Mouse (Mus musculus) heart, postnatal 0 days (tissue): ENCODE results near the gene Tmem107. TPM values are rescaled to one million over a fixed set of nuclear protein-coding genes. Genes with fewer than 3 reads are reported as not detected.
A peak's percentile ranks its signal among the peaks of the same experiment; 100 is the strongest.

Experiments
- ATAC-seq: fragments of 200-750 bp; cut with Nextera tagmentation; 2 replicates; pipeline ENCODE4 v1.8.0; 2017; ENCODE audit warnings: low read depth, moderate number of reproducible peaks, moderate library complexity; ENCODE audit not compliant: insufficient read depth
- DNase-seq: peaks from one replicate; pipeline ENCODE4 v3.0.0-alpha.2; 2016; ENCODE audit warnings: low spot score
- H3K27ac ChIP-seq: fragments of 300-500 bp; sonication (generic); 2 replicates; pipeline ENCODE4 v1.5.1; 2014; ENCODE audit warnings: low read depth, mild to moderate bottlenecking
- H3K27me3 ChIP-seq: fragments of 300-500 bp; sonication (generic); 2 replicates; pipeline ENCODE4 v1.6.1; 2014; ENCODE audit warnings: low read length, mixed read lengths; ENCODE audit not compliant: control insufficient read depth, insufficient read depth
- H3K36me3 ChIP-seq: fragments of 300-500 bp; sonication (generic); replicated peaks from 2 replicates; pipeline ENCODE4 v1.6.1; 2014; ENCODE audit warnings: low read length, mixed read lengths; ENCODE audit not compliant: control insufficient read depth, insufficient read depth
- H3K4me1 ChIP-seq: fragments of 300-500 bp; sonication (generic); 2 replicates; pipeline ENCODE4 v1.6.1; 2014; ENCODE audit warnings: antibody characterized with exemption; ENCODE audit not compliant: control insufficient read depth, insufficient read depth
- H3K4me2 ChIP-seq: fragments of 300-500 bp; sonication (generic); 2 replicates; pipeline ENCODE4 v1.6.1; 2014; ENCODE audit warnings: low read depth, mild to moderate bottlenecking, low read length, moderate library complexity
- H3K4me3 ChIP-seq: fragments of 300-500 bp; sonication (generic); 2 replicates; pipeline ENCODE4 v1.5.1; 2014; ENCODE audit warnings: low read depth, low read length
- H3K9ac ChIP-seq: fragments of 300-500 bp; sonication (generic); replicated peaks from 2 replicates; pipeline ENCODE4 v1.6.1; 2014; ENCODE audit warnings: low read depth, low read length, mixed read lengths
- H3K9me3 ChIP-seq: fragments of 300-500 bp; sonication (generic); replicated peaks from 2 replicates; pipeline ENCODE4 v1.6.1; 2016; ENCODE audit warnings: low read length; ENCODE audit not compliant: control insufficient read depth
- CTCF ChIP-seq: IDR thresholded peaks from 2 replicates; pipeline ENCODE4 v1.5.1; 2016; ENCODE audit warnings: antibody characterized with exemption, control low read depth, low read depth
- EP300 ChIP-seq: IDR thresholded peaks from 2 replicates; pipeline ENCODE4 v1.6.1; 2016; ENCODE audit warnings: antibody characterized with exemption, low read depth
- WGBS: fragments of 180-500 bp; shearing (Covaris S2); extraction: QIAGEN DNeasy Blood & Tissue Kit; methylation state at CpG from one replicate; pipeline ENCODE4 v1.1.7; 2014; 5-methylcytosine and 5-hydroxymethylcytosine counted together
- polyA plus RNA-seq: library from polyadenylated mRNA; unstranded; fragments of >200 nt; fragmentation: Nextera tagmentation; extraction: Ambion mirVana; gene quantifications from 2 replicates; pipeline ENCODE4 v1.2.1, GENCODE M21; 2015
- total RNA-seq: library from RNA; depleted of rRNA; stranded (reverse); fragments of >200 nt; gene quantifications from 2 replicates; pipeline ENCODE4 v1.2.3, GENCODE M21; 2014; ENCODE audit warnings: low replicate concordance

Gene Tmem107
- total and polyA plus RNA-seq, 2 experiments from 2014 or later, result 10.9 to 18.3 TPM

DNA sequence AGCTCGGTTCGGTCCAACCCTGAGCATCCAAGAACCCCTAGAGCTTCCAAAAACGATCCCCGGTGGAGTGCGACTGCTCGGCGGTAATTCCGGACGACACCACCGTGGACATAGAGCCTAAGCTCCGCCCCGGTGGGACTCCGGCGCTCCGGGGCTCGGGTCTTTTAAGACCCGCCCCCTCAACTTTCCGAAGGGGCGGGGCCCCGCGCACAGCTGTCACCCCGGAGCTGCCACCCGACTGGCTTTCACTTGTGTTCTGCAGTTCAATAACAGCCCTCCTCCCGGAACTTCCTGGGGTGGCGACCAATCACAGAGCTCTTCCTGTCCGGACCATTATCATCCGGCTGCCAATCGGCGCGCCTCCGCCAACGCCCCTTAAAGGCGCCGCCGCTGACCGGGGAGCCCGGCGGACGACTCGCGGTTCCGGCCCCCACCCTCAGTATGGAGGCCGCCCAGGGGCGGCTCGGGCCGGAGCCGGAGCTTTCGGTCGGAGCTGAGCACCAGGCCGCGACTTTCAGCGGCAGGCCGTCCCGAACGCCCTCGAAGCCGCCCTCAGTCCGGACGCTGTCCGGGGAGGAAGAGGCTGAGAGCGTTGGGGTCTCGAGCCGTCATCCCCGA lies 11.1 kb upstream of the Tmem107 start, which contains the start of gene Borcs6:
Gene Borcs6 (plus strand): TSS at position 361 of the 618 bp plus-strand sequence.
- H3K4me3 ChIP-seq, result peak within 1 kb of the TSS; percentile 98
- WGBS, result under 1% methylated on average over 64 of the region's 64 CpGs
- peak; percentile 91 for ATAC-seq

DNA sequence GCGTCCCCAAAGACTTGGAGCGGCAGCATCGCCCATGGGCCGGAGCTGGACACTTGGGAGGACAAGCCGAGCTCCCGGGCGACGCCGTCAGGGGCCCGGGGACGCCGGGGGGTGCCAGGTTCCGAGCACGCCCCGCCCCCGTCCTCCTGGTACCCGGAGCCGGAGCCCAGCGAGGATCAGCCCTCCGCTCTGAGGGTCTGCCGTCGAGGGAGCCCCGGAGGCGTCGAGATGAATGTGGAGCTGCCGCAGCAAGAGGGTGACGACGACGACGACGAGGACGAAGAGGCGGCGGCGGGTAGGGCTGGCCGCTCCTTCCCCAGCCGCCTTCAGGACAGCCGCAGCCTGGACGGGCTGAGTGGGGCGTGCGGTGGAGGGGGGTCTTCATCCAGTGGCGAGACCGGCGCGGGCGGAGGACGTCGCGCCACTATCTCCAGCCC lies 10.6 kb upstream of the Tmem107 start:
- H3K9me3 ChIP-seq, result no peaks in the 10 kb centered on the region
- H3K9ac ChIP-seq, result peak overlapping the region; percentile 92
- no peaks in the 10 kb centered on the region for H3K36me3 ChIP-seq
- peak overlapping the region; percentile 98 for H3K27ac ChIP-seq
- peak overlapping the region; percentile 90 for H3K4me2 ChIP-seq
- TF ChIP-seq CTCF (no peak), EP300 (no peak)
- DNase-seq, result no peak
- no peaks in the 10 kb centered on the region for H3K27me3 ChIP-seq
- H3K4me1 ChIP-seq, result peaks cover 33% of the 10 kb centered on the region
- peak; percentile 7; the same call in 1 of the 2 replicates for ATAC-seq
- WGBS, result under 1% methylated on average over 49 of the region's 49 CpGs
- H3K4me3 ChIP-seq, result peak overlapping the region; percentile 98

More for the DNA sequence above, 11.1 kb upstream of the Tmem107 start, which contains the start of gene Borcs6:
- Histone ChIP-seq H3K27me3 (no peaks in the 10 kb centered on the region), H3K4me1 (peaks cover 33% of the 10 kb centered on the region), H3K36me3 (no peaks in the 10 kb centered on the region), H3K9ac (peak within 1 kb of the TSS; percentile 92), H3K27ac (peak within 1 kb of the TSS; percentile 98), H3K4me2 (peak within 1 kb of the TSS; percentile 90), H3K9me3 (no peaks in the 10 kb centered on the region)
- peak; percentile 99 for DNase-seq
- no peak for TF ChIP-seq EP300
- no peak for TF ChIP-seq CTCF

DNA sequence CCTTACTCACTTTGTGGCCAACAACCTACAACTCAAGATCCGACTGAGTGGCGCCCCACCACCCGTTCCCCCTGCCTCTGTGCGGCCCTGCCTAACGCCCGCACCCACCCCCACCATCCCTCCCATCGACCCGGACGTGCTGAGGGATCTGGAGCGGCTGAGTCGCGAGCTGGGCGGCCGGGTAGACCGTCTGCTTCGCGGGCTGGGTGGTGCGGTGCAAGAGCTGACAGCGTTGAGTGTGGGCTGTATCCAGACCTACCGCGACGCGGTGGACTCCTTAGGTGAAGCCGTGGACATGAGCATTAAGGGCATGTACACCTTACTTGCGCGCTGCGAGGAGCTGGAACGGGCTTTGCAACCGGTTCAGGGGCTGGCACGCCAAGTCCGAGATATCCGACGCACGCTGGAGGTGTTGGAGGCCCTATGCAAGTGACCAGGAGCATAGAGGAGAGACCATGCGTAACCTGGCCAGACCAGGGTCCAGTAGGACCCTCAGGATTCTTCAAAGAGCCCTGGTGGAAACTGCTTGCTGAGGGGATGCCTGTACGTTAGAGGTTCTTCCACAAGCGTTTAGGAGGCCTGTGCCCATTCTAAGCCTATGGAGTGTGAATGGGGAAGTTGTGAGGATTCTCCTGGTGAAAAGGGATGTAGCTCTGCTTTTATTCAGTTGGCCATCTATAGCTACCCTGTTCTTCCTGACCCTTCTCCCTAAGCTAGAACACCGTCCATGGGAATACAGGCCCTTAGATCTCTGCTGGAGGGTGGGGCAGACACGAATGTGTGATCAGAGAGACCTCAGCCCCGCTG lies 10.0 kb upstream of the Tmem107 start:
- peaks cover 33% of the 10 kb centered on the region for H3K4me1 ChIP-seq
- 2% methylated on average over 39 of the region's 40 CpGs for WGBS
- H3K27me3 ChIP-seq, result no peaks in the 10 kb centered on the region
- H3K4me2 ChIP-seq, result peak overlapping the region; percentile 90
- DNase-seq (no peak), ATAC-seq (no peak)
- H3K36me3 ChIP-seq, result no peaks in the 10 kb centered on the region
- peak overlapping the region; percentile 98 for H3K27ac ChIP-seq
- H3K9ac ChIP-seq, result peak overlapping the region; percentile 92
- no peak for TF ChIP-seq EP300
- no peak for TF ChIP-seq CTCF
- H3K9me3 ChIP-seq, result no peaks in the 10 kb centered on the region
- peak overlapping the region; percentile 98 for H3K4me3 ChIP-seq

DNA sequence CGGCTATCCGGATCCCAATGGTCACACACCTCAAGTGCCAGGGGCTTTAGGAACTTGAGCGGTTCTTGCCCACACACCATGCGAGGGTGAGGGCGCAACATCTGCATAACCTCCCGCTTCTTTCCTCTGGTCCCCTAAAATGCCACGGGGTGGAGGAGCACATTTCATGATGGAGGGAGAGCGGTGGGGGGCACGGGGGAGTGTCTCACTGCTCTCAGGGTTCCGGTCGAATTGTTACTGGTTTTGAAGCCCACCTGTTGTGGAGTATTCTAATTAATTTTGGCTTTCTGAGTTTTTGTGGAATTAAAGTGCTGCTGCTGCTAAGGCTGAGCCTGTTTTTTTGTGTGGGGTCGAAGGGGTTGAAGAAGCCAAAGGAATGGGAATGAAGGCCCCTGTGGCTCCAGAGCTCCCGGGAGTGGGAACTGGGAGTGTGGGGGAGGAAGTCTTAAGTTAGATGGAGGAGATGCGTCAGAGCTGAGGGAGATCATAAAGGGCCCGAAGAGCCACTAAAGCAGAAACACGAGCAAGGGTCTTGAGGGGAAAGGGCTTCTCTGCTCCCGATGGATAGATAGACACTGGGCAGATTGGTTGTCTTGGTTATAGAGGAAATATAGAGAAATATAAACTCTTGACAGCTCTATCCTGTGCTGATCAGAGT lies 9.2 kb upstream of the Tmem107 start:
- H3K4me2 ChIP-seq, result peak overlapping the region; percentile 90
- 23% methylated on average over 17 of the region's 17 CpGs for WGBS
- peak overlapping the region; percentile 98 for H3K4me3 ChIP-seq
- H3K9me3 ChIP-seq, result no peaks in the 10 kb centered on the region
- H3K27me3 ChIP-seq, result no peaks in the 10 kb centered on the region
- H3K9ac ChIP-seq, result peak overlapping the region; percentile 8; the same call in 1 of the 2 replicates
- no peak for DNase-seq
- TF ChIP-seq CTCF (no peak), EP300 (no peak)
- no peaks in the 10 kb centered on the region for H3K36me3 ChIP-seq
- peak overlapping the region; percentile 98 for H3K27ac ChIP-seq
- no peak for ATAC-seq
- H3K4me1 ChIP-seq, result peaks cover 40% of the 10 kb centered on the region

DNA sequence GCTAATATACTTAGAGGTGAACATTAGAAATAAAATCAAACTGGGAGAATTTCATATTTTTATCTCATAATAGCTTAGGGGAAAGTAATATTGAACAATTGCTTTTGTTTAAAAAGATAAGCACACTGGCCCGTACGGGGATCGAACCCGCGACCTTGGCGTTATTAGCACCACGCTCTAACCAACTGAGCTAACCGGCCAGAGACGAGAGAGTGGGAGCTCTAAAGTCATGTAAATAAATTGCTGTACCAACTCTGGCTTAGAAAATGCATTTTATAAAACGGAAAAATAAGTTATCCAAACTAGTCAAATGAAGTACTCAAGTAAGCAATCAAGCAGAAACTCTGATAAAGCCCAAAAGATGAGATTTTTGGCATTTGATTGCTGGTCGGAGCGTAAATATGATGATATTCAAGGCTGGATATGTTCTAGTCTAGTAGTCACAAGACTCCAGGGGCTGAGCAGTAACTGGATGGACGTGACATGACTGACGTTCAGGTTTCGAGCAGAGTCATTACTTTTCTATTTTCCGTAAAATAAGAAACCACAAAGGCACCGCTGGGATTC lies 8.3 kb upstream of the Tmem107 start:
- TF ChIP-seq CTCF (no peak), EP300 (no peak)
- no peaks in the 10 kb centered on the region for H3K27me3 ChIP-seq
- H3K27ac ChIP-seq, result peak overlapping the region; percentile 93
- 1% methylated on average over 17 of the region's 17 CpGs for WGBS
- H3K4me3 ChIP-seq, result peak overlapping the region; percentile 89
- DNase-seq (no peak), ATAC-seq (no peak)
- no peaks in the 10 kb centered on the region for H3K9me3 ChIP-seq
- H3K4me1 ChIP-seq, result peaks cover 44% of the 10 kb centered on the region
- no peaks in the 10 kb centered on the region for H3K36me3 ChIP-seq
- no peak overlapping the region for H3K9ac ChIP-seq
- H3K4me2 ChIP-seq, result peak overlapping the region; percentile 90
